Mouse (Mus musculus) forebrain, embryonic 11.5 days (tissue): ENCODE results near the gene Strn3. TPM values are rescaled to one million over a fixed set of nuclear protein-coding genes. Genes with fewer than 3 reads are reported as not detected.
"Not testable (repeated sequence)": the region's sequence is repeated elsewhere in the genome, so short reads cannot be mapped to it uniquely, and the experiment has no call there.

ENCODE experiments used
- ATAC-seq: fragments of 200-750 bp; cut with Nextera tagmentation; replicated peaks from 2 replicates; pipeline ENCODE4 v1.8.0; 2017; ENCODE audit warnings: moderate TSS enrichment; ENCODE audit not compliant: low FRiP score
- DNase-seq: peaks from one replicate; pipeline ENCODE4 v3.0.0-alpha.2; 2017; ENCODE audit warnings: low spot score
- H3K27ac ChIP-seq: fragments of 300-500 bp; sonication (generic); 2 replicates; pipeline ENCODE4 v1.5.1; 2014; ENCODE audit warnings: low read depth, low read length
- H3K27me3 ChIP-seq: fragments of 300-500 bp; sonication (generic); 2 replicates; pipeline ENCODE4 v1.6.1; 2014; ENCODE audit warnings: mild to moderate bottlenecking, low read length, mixed read lengths; ENCODE audit not compliant: control insufficient read depth, insufficient read depth
- H3K36me3 ChIP-seq: fragments of 300-500 bp; sonication (generic); 2 replicates; pipeline ENCODE4 v1.6.1; 2014; ENCODE audit warnings: mild to moderate bottlenecking, low read length, moderate library complexity, mixed read lengths; ENCODE audit not compliant: control insufficient read depth, insufficient read depth
- H3K4me1 ChIP-seq: fragments of 300-500 bp; sonication (generic); replicated peaks from 2 replicates; pipeline ENCODE4 v1.6.1; 2014; ENCODE audit warnings: low read length, mixed read lengths; ENCODE audit not compliant: control insufficient read depth, insufficient read depth
- H3K4me2 ChIP-seq: fragments of 300-500 bp; sonication (generic); 2 replicates; pipeline ENCODE4 v1.6.1; 2014; ENCODE audit warnings: low read depth, mild to moderate bottlenecking, low read length, moderate library complexity, mixed read lengths; ENCODE audit not compliant: severe bottlenecking
- H3K4me3 ChIP-seq: fragments of 300-500 bp; sonication (generic); 2 replicates; pipeline ENCODE4 v1.5.1; 2014; ENCODE audit warnings: low read depth, low read length
- H3K9ac ChIP-seq: fragments of 300-500 bp; sonication (generic); 2 replicates; pipeline ENCODE4 v1.6.1; 2014; ENCODE audit warnings: low read length
- H3K9me3 ChIP-seq: fragments of 300-500 bp; sonication (generic); 2 replicates; pipeline ENCODE4 v1.6.1; 2016; ENCODE audit warnings: low read length, mixed read lengths; ENCODE audit not compliant: control insufficient read depth
- WGBS: fragments of 180-500 bp; shearing (Covaris S2); extraction: QIAGEN DNeasy Blood & Tissue Kit; methylation state at CpG from one replicate; pipeline ENCODE4 v1.1.7; 2014; 5-methylcytosine and 5-hydroxymethylcytosine counted together
- polyA plus RNA-seq: library from polyadenylated mRNA; unstranded; fragments of >200 nt; fragmentation: Nextera tagmentation; extraction: Ambion mirVana; gene quantifications from 2 replicates; pipeline ENCODE4 v1.2.1, GENCODE M21; 2014

The Strn3 gene
- polyA plus RNA-seq, 1 experiment from 2014 or later = 56.3 TPM

GRCm38 (mm10) chr12:51701723-51702122 is 10.0 kb upstream of the Strn3 start:
- H3K27ac ChIP-seq = no peak overlapping the region
- H3K9me3 ChIP-seq = no peaks in the 10 kb centered on the region
- H3K27me3 ChIP-seq = no peaks in the 10 kb centered on the region
- ATAC-seq (no peak), DNase-seq (no peak)
- peaks cover 2% of the 10 kb centered on the region; the same call in 1 of the 2 replicates for H3K4me1 ChIP-seq
- no peak overlapping the region for H3K4me3 ChIP-seq
- H3K4me2 ChIP-seq = no peak overlapping the region
- H3K36me3 ChIP-seq = no peaks in the 10 kb centered on the region
- no peak overlapping the region for H3K9ac ChIP-seq

- no peaks in the 10 kb centered on the region for H3K36me3 ChIP-seq
- 0 out of 2 replicates have a peak, but pooled peaks have one; percentile 27 for ATAC-seq
- WGBS = 65% methylated on average over 8 of the region's 8 CpGs
These were observed 8.1 kb upstream of the Strn3 start for GRCm38 (mm10) chr12:51699623-51700393.

GRCm38 (mm10) chr12:51696157-51696556 is 4.5 kb upstream of the Strn3 start:
- Histone ChIP-seq H3K27me3 (no peaks in the 10 kb centered on the region), H3K4me1 (no peaks in the 10 kb centered on the region; the same call in 1 of the 2 replicates), H3K4me3 (no peak overlapping the region), H3K9ac (no peak overlapping the region), H3K36me3 (no peaks in the 10 kb centered on the region), H3K27ac (no peak overlapping the region), H3K4me2 (no peak overlapping the region), H3K9me3 (no peaks in the 10 kb centered on the region)
- WGBS = 93% methylated on average over 2 of the region's 2 CpGs
- DNase-seq (no peak), ATAC-seq (no peak)

More at GRCm38 (mm10) chr12:51699623-51700393, 8.1 kb upstream of the Strn3 start:
- no peaks in the 10 kb centered on the region for H3K27me3 ChIP-seq
- no peak for DNase-seq
- H3K4me1 ChIP-seq = peaks cover under 1% of the 10 kb centered on the region; the same call in 1 of the 2 replicates
- no peak overlapping the region for H3K4me2 ChIP-seq
- H3K4me3 ChIP-seq = no peak overlapping the region
- H3K9me3 ChIP-seq = no peaks in the 10 kb centered on the region
- H3K9ac ChIP-seq = no peak overlapping the region
- H3K27ac ChIP-seq = no peak overlapping the region

GRCm38 (mm10) chr12:51694966-51695365 is 3.3 kb upstream of the Strn3 start:
- Histone ChIP-seq H3K4me2 (no peak overlapping the region), H3K4me3 (no peak overlapping the region), H3K9ac (no peak overlapping the region), H3K36me3 (no peaks in the 10 kb centered on the region), H3K27me3 (no peaks in the 10 kb centered on the region), H3K9me3 (no peaks in the 10 kb centered on the region), H3K27ac (no peak overlapping the region), H3K4me1 (no peaks in the 10 kb centered on the region; the same call in 1 of the 2 replicates)
- DNase-seq (no peak), ATAC-seq (no peak)
- 94% methylated on average over 1 of the region's 1 CpGs for WGBS

- no peaks in the 10 kb centered on the region for H3K36me3 ChIP-seq
- H3K4me2 ChIP-seq = no peak overlapping the region
- ATAC-seq = no peak
- no peaks in the 10 kb centered on the region for H3K4me1 ChIP-seq
- H3K9ac ChIP-seq = no peak overlapping the region
- no peaks in the 10 kb centered on the region for H3K27me3 ChIP-seq
- DNase-seq = no peak
- no peak overlapping the region for H3K4me3 ChIP-seq
- H3K27ac ChIP-seq = no peak overlapping the region
- H3K9me3 ChIP-seq = no peaks in the 10 kb centered on the region
These were observed 2.4 kb upstream of the Strn3 start for GRCm38 (mm10) chr12:51694096-51694495.

GRCm38 (mm10) chr12:51693419-51693818 is 1.7 kb upstream of the Strn3 start:
- Histone ChIP-seq H3K4me3 (no peak overlapping the region), H3K9ac (no peak overlapping the region), H3K36me3 (no peaks in the 10 kb centered on the region), H3K4me1 (no peaks in the 10 kb centered on the region), H3K27ac (no peak overlapping the region), H3K9me3 (no peaks in the 10 kb centered on the region), H3K4me2 (no peak overlapping the region), H3K27me3 (no peaks in the 10 kb centered on the region)
- WGBS = 83% methylated on average over 3 of the region's 3 CpGs
- ATAC-seq (no peak), DNase-seq (no peak)

GRCm38 (mm10) chr12:51692870-51693269 is 1.2 kb upstream of the Strn3 start:
- H3K27ac ChIP-seq, H3K4me3 ChIP-seq, DNase-seq, H3K27me3 ChIP-seq, H3K36me3 ChIP-seq, H3K9ac ChIP-seq, H3K9me3 ChIP-seq, ATAC-seq, H3K4me1 ChIP-seq: not testable (repeated sequence)
- 79% methylated on average over 10 of the region's 10 CpGs for WGBS
- peak overlapping the region; percentile 18; the same call in 1 of the 2 replicates for H3K4me2 ChIP-seq

- no peaks in the 10 kb centered on the region for H3K36me3 ChIP-seq
- H3K4me1 ChIP-seq = no peaks in the 10 kb centered on the region
- peak within 1 kb of the TSS; percentile 100 for H3K27ac ChIP-seq
- no peaks in the 10 kb centered on the region for H3K9me3 ChIP-seq
- under 1% methylated on average over 81 of the region's 108 CpGs for WGBS
- DNase-seq (peak; percentile 88), ATAC-seq (peak; percentile 81)
- H3K27me3 ChIP-seq = no peaks in the 10 kb centered on the region
- peak within 1 kb of the TSS; percentile 97 for H3K4me3 ChIP-seq
- peak within 1 kb of the TSS; percentile 99 for H3K9ac ChIP-seq
- H3K4me2 ChIP-seq = peak within 1 kb of the TSS; percentile 45
These were observed 528 bp downstream of the Strn3 start, which contains the start of gene Ap4s1 for GRCm38 (mm10) chr12:51690893-51691844. TSS of gene Ap4s1 (plus strand) at chr12:51691033.
